Mouse (Mus musculus): ENCODE measurements around the gene Gja6. TPM values are rescaled to one million over a fixed set of nuclear protein-coding genes. Genes with fewer than 3 reads are reported as not detected.

The Gja6 gene
- polyA plus RNA-seq, 1 experiment from 2014 or later: not detected

Other genes starting within 250 kb of the Gja6 start
- gene Ppef1, start 171.3 kb downstream of the Gja6 start, polyA plus RNA-seq (2014; fragmentation: Nextera tagmentation; extraction: Ambion mirVana): not detected in 2 replicates
- gene Rs1, start 139.0 kb downstream of the Gja6 start, polyA plus RNA-seq (2014; fragmentation: Nextera tagmentation; extraction: Ambion mirVana): 0.05 TPM in 1 of 2 replicates, not detected in the other
- gene Cdkl5, start 87.7 kb upstream of the Gja6 start, polyA plus RNA-seq (2014; fragmentation: Nextera tagmentation; extraction: Ambion mirVana): 2.8 and 3.4 TPM in 2 replicates
- 3.5 and 4.9 TPM in 2 replicates for gene Scml2, start 210.1 kb upstream of the Gja6 start, polyA plus RNA-seq (2014; fragmentation: Nextera tagmentation; extraction: Ambion mirVana)

All from heart, embryonic 14.5 days (tissue).